Mouse (Mus musculus) lung, embryonic 15.5 days (tissue): ENCODE results near the gene Csnk1g2. TPM values are rescaled to one million over a fixed set of nuclear protein-coding genes. Genes with fewer than 3 reads are reported as not detected.

Source experiments
- ATAC-seq: fragments of 200-750 bp; cut with Nextera tagmentation; 2 replicates; pipeline ENCODE4 v1.8.0; 2017; ENCODE audit warnings: moderate number of reproducible peaks, borderline replicate concordance; ENCODE audit not compliant: low FRiP score, low TSS enrichment; ENCODE audit errors: extremely low read depth
- H3K27ac ChIP-seq: fragments of 300-500 bp; sonication (generic); 2 replicates; pipeline ENCODE4 v1.5.1; 2015; ENCODE audit warnings: moderate library complexity, mild to moderate bottlenecking, inconsistent platforms
- H3K27me3 ChIP-seq: fragments of 300-500 bp; sonication (generic); 2 replicates; pipeline ENCODE4 v1.6.1; 2015; ENCODE audit warnings: inconsistent platforms
- H3K36me3 ChIP-seq: fragments of 300-500 bp; sonication (generic); 2 replicates; pipeline ENCODE4 v1.6.1; 2015; ENCODE audit warnings: inconsistent platforms
- H3K4me1 ChIP-seq: fragments of 300-500 bp; sonication (generic); 2 replicates; pipeline ENCODE4 v1.6.1; 2015; ENCODE audit warnings: inconsistent platforms
- H3K4me2 ChIP-seq: fragments of 300-500 bp; sonication (generic); 2 replicates; pipeline ENCODE4 v1.6.1; 2015; ENCODE audit warnings: inconsistent platforms, mild to moderate bottlenecking, moderate library complexity
- H3K4me3 ChIP-seq: fragments of 300-500 bp; sonication (generic); 2 replicates; pipeline ENCODE4 v1.5.1; 2015; ENCODE audit warnings: mild to moderate bottlenecking, inconsistent platforms
- H3K9ac ChIP-seq: fragments of 300-500 bp; sonication (generic); 2 replicates; pipeline ENCODE4 v1.6.1; 2015; ENCODE audit warnings: inconsistent platforms
- H3K9me3 ChIP-seq: fragments of 300-500 bp; sonication (generic); 2 replicates; pipeline ENCODE4 v1.6.1; 2016; ENCODE audit warnings: inconsistent platforms
- WGBS: fragments of 180-500 bp; shearing (Covaris S2); methylation state at CpG from one replicate; pipeline ENCODE4 v1.1.7; 2015; 5-methylcytosine and 5-hydroxymethylcytosine counted together
- polyA plus RNA-seq: library from polyadenylated mRNA; unstranded; fragments of >200 nt; fragmentation: Nextera tagmentation; extraction: Ambion mirVana; gene quantifications from 2 replicates; pipeline ENCODE4 v1.2.1, GENCODE M21; 2015

Csnk1g2 gene
- polyA plus RNA-seq, 1 experiment from 2014 or later = 152 TPM

- no peak for ATAC-seq
- Histone ChIP-seq H3K4me3 (no peak overlapping the region), H3K4me1 (peaks cover 6% of the 10 kb centered on the region; the same call in 1 of the 2 replicates), H3K9ac (no peak overlapping the region), H3K27me3 (no peaks in the 10 kb centered on the region), H3K4me2 (no peak overlapping the region), H3K36me3 (peaks cover 16% of the 10 kb centered on the region), H3K27ac (peak overlapping the region; percentile 63), H3K9me3 (no peaks in the 10 kb centered on the region)
- 48% methylated on average over 9 of the region's 9 CpGs for WGBS
Observed at GRCm38 (mm10) chr10:80618181-80618580, 4.5 kb upstream of the Csnk1g2 start.

- Histone ChIP-seq H3K36me3 (peaks cover 10% of the 10 kb centered on the region; the same call in 1 of the 2 replicates), H3K9ac (no peak overlapping the region), H3K9me3 (no peaks in the 10 kb centered on the region), H3K27me3 (no peaks in the 10 kb centered on the region), H3K4me3 (no peak overlapping the region), H3K4me1 (peaks cover 19% of the 10 kb centered on the region), H3K27ac (no peak overlapping the region; the same call in 1 of the 2 replicates), H3K4me2 (no peak overlapping the region)
- ATAC-seq = no peak
- 30% methylated on average over 8 of the region's 8 CpGs for WGBS
Observed at GRCm38 (mm10) chr10:80619465-80620244, 3.0 kb upstream of the Csnk1g2 start.

DNA sequence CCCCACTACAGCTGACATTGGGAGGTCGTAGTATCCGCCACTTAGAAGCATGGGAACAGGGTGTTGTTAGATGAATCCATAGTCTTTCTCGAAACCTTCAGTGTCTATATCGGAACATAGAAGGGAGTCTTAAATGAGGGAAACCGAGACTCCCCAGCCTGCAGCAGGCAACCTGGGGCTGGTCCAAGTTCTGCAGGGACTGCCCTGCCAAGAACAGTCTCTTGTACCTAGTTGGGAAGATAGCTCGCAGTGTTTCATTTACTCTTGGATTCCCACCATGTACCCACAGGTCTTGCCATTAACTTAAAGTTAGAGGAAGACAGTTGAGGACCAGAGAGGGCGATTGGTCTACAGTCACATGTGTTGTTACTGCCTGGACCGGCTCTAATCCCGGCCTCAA, 2.3 kb upstream of the Csnk1g2 start:
- H3K27me3 ChIP-seq = no peaks in the 10 kb centered on the region
- peaks cover 3% of the 10 kb centered on the region; the same call in 1 of the 2 replicates for H3K36me3 ChIP-seq
- H3K9ac ChIP-seq = 0 out of 2 replicates have a peak overlapping the region, but pooled peaks have one; percentile 47
- H3K4me3 ChIP-seq = no peak overlapping the region
- peaks cover 22% of the 10 kb centered on the region for H3K4me1 ChIP-seq
- H3K4me2 ChIP-seq = no peak overlapping the region
- no peak overlapping the region for H3K27ac ChIP-seq
- no peaks in the 10 kb centered on the region for H3K9me3 ChIP-seq
- ATAC-seq = no peak
- WGBS = 80% methylated on average over 9 of the region's 9 CpGs

GRCm38 (mm10) chr10:80620796-80621689, 1.6 kb upstream of the Csnk1g2 start:
- WGBS = 46% methylated on average over 16 of the region's 16 CpGs
- Histone ChIP-seq H3K36me3 (no peaks in the 10 kb centered on the region), H3K4me3 (peak overlapping the region; percentile 88), H3K4me2 (peak overlapping the region; percentile 76), H3K27ac (peak overlapping the region; percentile 97), H3K9ac (peak overlapping the region; percentile 47), H3K27me3 (no peaks in the 10 kb centered on the region), H3K4me1 (peaks cover 22% of the 10 kb centered on the region), H3K9me3 (no peaks in the 10 kb centered on the region)
- no peak for ATAC-seq

DNA sequence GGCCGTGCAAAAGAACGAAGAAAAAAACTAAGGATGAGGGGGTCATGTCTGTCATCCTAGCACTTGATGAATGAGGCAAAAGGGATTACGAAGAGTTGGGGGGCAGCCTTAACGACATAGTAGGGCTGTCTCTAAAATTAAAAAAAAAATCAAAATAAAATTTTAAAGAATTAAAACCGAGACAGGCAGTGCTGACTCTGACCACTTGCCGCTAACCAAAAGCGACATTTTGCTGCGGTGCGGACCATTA, 1.0 kb upstream of the Csnk1g2 start:
- no peak for ATAC-seq
- H3K36me3 ChIP-seq = no peaks in the 10 kb centered on the region
- no peaks in the 10 kb centered on the region for H3K27me3 ChIP-seq
- peak overlapping the region; percentile 76 for H3K4me2 ChIP-seq
- WGBS = 0% methylated on average over 9 of the region's 9 CpGs
- peak overlapping the region; percentile 47 for H3K9ac ChIP-seq
- H3K27ac ChIP-seq = peak overlapping the region; percentile 97
- peaks cover 22% of the 10 kb centered on the region for H3K4me1 ChIP-seq
- no peaks in the 10 kb centered on the region for H3K9me3 ChIP-seq
- peak overlapping the region; percentile 88 for H3K4me3 ChIP-seq

- Histone ChIP-seq H3K36me3 (no peaks in the 10 kb centered on the region), H3K4me2 (peak overlapping the region; percentile 76), H3K9me3 (no peaks in the 10 kb centered on the region), H3K4me3 (peak overlapping the region; percentile 88), H3K9ac (peak overlapping the region; percentile 47), H3K27me3 (no peaks in the 10 kb centered on the region), H3K4me1 (peaks cover 22% of the 10 kb centered on the region), H3K27ac (peak overlapping the region; percentile 97)
- WGBS = under 1% methylated on average over 64 of the region's 64 CpGs
- ATAC-seq = peak; percentile 97
Observed at GRCm38 (mm10) chr10:80621940-80622660, 538 bp upstream of the Csnk1g2 start.

DNA sequence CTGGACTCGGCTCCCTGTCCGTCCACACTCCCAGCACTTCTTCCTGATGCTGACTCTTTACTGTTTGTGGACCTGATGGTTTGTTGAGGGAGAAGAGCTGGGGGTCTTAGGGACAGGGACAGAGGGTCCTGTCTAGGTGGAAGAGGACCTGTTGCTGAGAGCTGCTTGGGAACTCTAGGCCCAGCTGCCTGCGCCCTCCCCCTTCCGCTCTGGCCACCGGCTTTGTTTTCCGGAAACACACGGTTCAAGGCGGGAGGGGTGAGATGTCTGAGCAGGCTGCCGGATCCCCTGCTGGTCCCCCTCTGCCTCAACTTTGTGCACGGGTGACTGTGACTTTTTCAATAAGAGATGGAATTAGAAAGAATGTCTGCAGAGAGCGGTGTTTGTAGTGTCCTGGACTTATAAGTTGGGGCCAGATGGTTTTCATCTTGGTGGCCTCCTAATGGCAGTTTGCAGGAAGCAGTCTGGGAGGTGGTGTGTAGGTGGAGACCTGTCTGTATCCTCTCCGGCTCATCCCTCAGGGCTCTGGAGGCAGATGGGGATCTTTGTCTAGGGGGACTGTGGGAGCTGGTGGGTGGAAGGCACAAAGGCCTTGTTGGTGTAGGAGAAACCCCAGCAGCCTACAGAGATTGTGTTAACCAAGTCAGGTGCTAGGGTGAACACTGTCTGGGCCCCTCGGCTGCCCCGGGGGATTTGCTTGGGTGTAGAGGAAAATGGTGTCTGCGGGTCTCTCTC, 986 bp downstream of the Csnk1g2 start:
- 11% methylated on average over 15 of the region's 15 CpGs for WGBS
- H3K4me1 ChIP-seq = peaks cover 29% of the 10 kb centered on the region
- H3K4me3 ChIP-seq = peak overlapping the region; percentile 88
- ATAC-seq = no peak
- H3K27ac ChIP-seq = peak overlapping the region; percentile 91
- H3K36me3 ChIP-seq = no peaks in the 10 kb centered on the region
- H3K4me2 ChIP-seq = peak overlapping the region; percentile 72
- H3K27me3 ChIP-seq = no peaks in the 10 kb centered on the region
- H3K9ac ChIP-seq = peak overlapping the region; percentile 90
- no peaks in the 10 kb centered on the region for H3K9me3 ChIP-seq

DNA sequence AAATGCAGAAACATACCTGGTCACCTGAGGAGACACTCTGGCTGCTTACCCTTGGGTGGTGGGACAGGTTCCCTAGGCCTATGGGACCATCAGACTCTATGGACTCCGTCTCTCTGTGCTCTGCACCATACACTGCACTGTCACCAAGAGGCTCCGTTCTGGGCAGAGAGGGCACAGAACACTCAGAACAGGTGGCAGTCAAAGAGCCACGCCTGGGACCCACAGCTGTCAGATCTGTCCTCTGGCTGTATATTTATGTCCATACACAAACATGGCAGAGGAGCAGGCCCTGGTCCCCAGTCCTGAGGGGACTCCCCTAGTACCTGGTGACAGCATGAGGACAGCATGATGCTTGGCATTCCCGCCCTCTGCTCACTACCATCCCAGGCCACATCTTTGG, 3.1 kb downstream of the Csnk1g2 start:
- H3K4me1 ChIP-seq = peaks cover 29% of the 10 kb centered on the region
- no peak overlapping the region for H3K9ac ChIP-seq

DNA sequence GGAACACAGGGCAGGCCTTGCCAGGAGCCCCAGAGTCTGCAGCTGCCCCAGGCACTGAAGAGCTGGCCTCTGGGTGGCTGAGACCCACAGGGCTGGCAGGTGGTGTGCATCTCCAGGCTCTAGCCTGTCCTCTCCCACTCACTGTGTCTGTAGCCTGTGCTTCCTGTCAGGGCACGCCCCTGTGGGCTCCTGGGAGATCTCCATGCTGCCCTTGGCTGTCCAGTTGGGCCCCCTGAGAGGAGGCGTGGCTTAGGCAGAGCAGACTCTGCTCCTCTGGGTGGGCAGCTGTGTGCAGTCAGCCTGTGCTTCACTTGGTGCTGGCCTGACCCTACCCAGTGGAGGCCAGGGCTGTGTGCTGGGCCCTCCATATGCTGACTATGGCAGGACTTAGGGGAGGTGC, 5.0 kb downstream of the Csnk1g2 start:
- Histone ChIP-seq H3K4me3 (no peak overlapping the region), H3K4me1 (peaks cover 23% of the 10 kb centered on the region), H3K36me3 (no peaks in the 10 kb centered on the region), H3K4me2 (no peak overlapping the region), H3K27me3 (no peaks in the 10 kb centered on the region), H3K9ac (no peak overlapping the region), H3K27ac (0 out of 2 replicates have a peak overlapping the region, but pooled peaks have one; percentile 6), H3K9me3 (no peaks in the 10 kb centered on the region)
- WGBS = 25% methylated on average over 2 of the region's 2 CpGs
- no peak for ATAC-seq

More for the DNA sequence above, 3.1 kb downstream of the Csnk1g2 start:
- WGBS = 83% methylated on average over 4 of the region's 4 CpGs
- H3K4me2 ChIP-seq = no peak overlapping the region
- ATAC-seq = no peak
- H3K9me3 ChIP-seq = no peaks in the 10 kb centered on the region
- no peak overlapping the region for H3K27ac ChIP-seq
- H3K4me3 ChIP-seq = no peak overlapping the region
- H3K36me3 ChIP-seq = no peaks in the 10 kb centered on the region
- no peaks in the 10 kb centered on the region for H3K27me3 ChIP-seq

DNA sequence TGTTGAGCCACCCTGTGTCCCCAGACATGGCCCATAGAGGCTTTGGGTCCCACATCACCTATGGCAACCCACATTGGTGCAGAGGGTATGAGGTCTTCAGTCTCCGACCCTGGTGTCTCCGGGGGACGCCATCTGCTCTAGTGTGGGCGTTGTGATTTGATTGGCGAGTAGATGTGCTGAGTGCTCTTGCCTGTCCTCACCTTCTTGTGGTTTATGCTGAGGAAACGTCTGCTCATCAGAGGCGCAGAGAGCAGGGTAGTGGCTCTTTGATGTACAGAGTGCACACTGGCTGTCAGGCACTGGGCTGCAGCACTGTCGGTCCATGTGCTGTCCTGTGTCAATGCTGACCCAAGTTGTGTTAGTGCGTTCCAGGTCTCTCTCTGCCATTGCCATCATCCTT, 6.3 kb downstream of the Csnk1g2 start:
- peaks cover 17% of the 10 kb centered on the region for H3K4me1 ChIP-seq
- WGBS = 83% methylated on average over 9 of the region's 9 CpGs

DNA sequence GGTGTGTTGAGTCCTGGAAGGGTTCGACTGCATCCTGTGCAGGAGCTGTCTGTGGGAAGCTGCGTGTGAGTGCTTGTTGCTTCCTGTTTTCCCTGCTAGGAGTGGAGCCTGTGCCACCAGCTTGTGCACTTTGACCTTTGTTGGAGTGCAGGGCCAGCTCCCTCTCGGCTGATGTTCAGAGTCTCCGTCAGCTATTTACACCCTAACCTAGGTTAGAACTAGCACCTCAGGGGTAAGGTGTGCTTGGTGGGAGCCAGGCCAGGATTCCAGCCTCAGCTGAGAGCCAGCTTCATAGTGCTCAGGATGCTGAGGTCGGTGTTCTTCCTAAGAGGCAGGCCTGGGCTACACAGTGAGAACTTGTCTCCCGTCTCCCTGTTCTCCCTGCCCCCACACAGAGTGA, 12.7 kb downstream of the Csnk1g2 start:
- Histone ChIP-seq H3K27ac (no peak overlapping the region), H3K4me1 (no peaks in the 10 kb centered on the region), H3K36me3 (peaks cover 62% of the 10 kb centered on the region), H3K9me3 (no peaks in the 10 kb centered on the region), H3K27me3 (no peaks in the 10 kb centered on the region), H3K4me3 (no peak overlapping the region), H3K9ac (no peak overlapping the region), H3K4me2 (no peak overlapping the region)
- 77% methylated on average over 6 of the region's 6 CpGs for WGBS
- no peak for ATAC-seq

More for the DNA sequence above, 6.3 kb downstream of the Csnk1g2 start:
- no peak overlapping the region for H3K27ac ChIP-seq
- no peaks in the 10 kb centered on the region for H3K9me3 ChIP-seq
- no peak overlapping the region for H3K4me2 ChIP-seq
- no peak for ATAC-seq
- H3K4me3 ChIP-seq = no peak overlapping the region
- H3K9ac ChIP-seq = no peak overlapping the region
- no peaks in the 10 kb centered on the region for H3K27me3 ChIP-seq
- H3K36me3 ChIP-seq = no peaks in the 10 kb centered on the region
